Mouse (Mus musculus) cerebellum, adult 18-20 months (tissue): ENCODE data around the gene Cdrt4.
A peak's percentile ranks its signal among the peaks of the same experiment; 100 is the strongest.

ENCODE experiments used
- DNase-seq, 2 experiments: peaks; one replicate each; pipeline ENCODE4 v3.0.0; 2021

The Cdrt4 gene

DNA sequence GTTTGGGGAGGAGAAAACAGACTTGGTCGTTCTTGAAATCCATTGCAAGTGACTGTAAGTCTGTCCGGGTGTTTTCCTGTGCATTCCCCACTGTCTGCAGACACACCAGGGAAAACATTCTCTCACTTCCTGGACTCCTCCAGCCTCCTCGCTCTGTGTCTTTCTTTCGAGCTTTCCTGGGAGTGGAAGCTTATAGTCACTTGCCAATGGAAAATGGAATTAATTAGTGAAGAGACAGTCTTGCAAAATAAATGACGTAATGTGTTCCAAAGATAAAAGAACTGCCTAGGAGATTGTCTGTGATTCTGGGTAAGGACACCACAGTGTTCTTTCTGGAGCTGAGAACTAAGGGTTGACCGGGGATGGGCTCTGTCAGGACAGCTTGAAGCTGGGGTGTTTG is 7.5 kb upstream of the Cdrt4 start:
- DNase-seq: no peak

DNA sequence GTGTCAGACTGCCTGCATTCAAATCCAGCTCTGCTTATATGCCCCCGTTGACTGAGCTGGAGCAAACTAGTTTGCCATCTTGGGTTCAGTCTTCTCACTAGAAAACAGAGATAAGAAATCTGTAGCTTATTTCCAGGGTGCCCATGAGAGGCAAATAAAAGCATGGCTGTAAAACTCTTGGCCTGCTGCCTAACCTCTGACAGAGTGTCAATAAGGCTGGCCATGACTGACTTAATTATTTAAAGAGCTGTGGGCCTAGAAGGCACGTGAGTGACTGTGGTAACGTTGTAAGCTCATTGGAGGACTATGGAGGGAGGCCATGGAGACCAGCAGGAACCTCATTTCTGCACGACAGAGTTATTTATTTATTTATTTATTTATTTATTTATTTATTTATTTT is 5.5 kb upstream of the Cdrt4 start:
- no peak for DNase-seq

DNA sequence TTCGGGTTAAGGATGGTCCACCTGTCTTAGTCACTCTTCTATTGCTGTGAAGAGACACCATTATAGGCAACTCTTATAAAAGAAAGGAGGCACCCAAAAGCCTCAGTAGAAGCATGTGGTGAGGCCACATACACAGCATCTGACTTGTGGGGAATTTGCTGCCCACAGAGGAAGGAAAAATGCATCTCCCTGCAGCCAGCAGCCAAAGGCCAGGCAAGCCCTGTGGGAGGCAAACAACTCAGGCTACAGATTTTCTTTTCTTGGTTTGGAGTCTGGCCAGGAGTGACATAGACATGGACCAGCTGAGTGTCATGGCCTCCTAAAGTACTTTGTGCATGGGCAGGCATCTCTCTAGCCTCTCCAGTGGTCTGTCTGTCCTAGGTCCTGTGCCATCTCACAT is 1.4 kb upstream of the Cdrt4 start:
- DNase-seq: no peak

DNA sequence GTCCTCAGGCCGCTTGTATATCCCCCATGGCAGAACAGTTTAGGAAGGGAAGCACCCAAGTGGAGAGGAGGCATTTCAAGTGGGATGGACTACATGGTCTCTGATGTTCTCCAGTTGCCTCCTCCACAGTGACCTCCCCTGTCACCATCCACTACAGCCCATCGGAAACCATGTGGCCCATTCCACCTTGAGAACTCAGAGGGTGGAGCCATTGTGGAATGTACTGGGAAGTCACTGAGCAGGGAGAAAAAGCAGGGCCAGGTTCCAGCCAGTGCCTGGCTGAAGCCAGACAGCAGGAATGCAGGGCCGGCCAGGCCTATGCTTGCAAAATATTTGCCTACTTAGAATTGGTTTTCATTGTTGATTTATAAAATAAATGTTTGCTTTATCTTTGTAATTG is 3.8 kb downstream of the Cdrt4 start:
- DNase-seq: no peak

DNA sequence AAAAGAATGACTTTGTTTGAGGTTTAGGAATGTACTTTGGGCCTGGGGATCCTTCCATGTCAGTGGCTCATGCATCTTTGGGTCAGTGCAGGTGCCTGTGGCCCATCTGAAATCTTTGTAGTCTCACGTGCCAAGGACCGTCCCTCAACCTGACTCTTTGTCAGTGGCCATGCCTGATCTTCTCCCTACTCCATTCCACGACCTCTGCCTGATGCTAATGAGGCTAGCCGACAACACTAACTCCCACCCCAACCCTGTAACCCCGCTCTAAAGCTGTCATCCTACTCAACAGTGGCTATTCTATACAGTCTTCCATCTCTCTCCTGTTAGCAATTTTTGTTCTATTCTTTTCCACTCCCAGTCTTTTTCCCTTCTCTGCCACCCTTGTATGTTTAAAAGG is 4.2 kb downstream of the Cdrt4 start:
- DNase-seq: no peak

DNA sequence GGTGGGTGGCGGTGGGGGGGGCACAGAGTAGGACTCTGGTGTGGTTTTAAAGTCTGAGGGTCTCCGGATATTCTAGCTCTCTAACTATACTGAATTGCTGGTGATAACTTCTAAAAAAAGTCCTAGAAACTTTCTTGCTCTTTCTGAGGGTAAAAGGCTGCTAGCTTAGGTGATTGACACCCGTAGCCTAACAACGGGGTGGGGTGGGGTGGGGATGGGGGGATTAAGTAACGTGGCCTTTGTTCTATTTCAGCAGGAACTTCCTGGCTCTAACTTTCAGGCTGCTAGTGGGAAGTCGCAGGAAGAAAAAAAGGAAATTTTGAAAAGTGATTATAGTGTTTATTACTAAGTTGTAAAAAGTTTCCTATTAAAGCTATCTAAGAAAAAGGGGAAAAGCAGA is 4.8 kb downstream of the Cdrt4 start:
- no peak for DNase-seq

DNA sequence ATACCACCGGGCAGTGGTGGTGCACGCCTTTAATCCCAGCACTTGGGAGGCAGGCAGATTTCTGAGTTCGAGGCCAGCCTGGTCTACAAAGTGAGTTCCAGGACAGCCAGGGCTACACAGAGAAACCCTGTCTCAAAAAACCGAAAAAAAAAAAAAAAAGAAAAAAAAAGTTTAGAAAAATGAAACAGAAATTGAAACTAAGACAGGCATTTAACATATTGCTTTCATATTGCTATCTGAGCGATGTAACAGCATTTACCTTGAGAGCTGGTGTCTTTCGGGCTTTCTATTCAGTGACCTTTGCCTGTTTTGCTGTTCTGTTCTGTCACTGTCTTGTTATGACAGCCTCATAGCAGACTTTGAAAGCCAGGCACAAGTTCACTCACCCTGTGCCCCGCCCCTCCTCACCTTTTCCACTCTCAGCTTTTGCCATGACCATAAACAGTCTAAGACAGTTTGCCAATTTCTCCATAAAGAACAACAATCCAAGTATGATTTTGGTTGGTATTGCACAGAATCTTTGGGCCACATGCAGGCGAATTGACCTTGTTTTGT is 6.7 kb downstream of the Cdrt4 start:
- no peak for DNase-seq

DNA sequence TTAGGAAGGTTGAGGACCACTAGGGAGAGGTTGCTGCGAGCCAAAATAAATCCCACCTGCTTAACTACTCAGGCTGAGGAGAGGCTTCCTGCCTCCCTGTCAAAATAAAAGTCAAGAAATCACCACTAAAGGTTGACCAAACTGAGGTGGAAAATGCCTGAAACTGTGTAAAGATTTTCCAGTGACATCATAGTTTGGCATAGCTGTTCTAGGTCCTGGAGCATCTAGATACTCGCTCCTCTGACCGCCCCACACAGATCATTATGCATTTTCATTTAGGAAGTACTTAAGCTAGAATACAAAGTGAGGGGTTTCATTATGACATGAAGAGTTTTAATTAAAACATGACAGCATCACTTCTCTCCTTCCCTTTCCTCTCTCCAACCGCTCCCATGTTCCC is 12.3 kb downstream of the Cdrt4 start:
- no peak for DNase-seq

DNA sequence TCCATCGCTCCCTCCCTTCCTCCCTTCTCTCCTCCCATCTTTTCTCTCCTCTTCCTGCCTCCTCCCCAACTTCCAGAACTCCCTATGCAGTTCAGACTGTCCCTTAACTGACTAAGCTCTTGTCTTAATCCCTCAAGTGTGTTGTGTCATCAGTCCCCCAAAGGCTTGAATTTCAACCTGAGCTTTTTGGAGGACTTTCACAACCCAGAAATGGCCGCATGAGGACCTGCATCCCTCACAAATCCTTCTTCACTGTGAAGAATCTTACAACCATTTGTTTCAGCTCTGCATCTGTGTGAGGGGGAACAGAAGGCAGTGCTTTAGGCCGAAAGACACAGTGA is 15.4 kb downstream of the Cdrt4 start:
- no peak for DNase-seq

DNA sequence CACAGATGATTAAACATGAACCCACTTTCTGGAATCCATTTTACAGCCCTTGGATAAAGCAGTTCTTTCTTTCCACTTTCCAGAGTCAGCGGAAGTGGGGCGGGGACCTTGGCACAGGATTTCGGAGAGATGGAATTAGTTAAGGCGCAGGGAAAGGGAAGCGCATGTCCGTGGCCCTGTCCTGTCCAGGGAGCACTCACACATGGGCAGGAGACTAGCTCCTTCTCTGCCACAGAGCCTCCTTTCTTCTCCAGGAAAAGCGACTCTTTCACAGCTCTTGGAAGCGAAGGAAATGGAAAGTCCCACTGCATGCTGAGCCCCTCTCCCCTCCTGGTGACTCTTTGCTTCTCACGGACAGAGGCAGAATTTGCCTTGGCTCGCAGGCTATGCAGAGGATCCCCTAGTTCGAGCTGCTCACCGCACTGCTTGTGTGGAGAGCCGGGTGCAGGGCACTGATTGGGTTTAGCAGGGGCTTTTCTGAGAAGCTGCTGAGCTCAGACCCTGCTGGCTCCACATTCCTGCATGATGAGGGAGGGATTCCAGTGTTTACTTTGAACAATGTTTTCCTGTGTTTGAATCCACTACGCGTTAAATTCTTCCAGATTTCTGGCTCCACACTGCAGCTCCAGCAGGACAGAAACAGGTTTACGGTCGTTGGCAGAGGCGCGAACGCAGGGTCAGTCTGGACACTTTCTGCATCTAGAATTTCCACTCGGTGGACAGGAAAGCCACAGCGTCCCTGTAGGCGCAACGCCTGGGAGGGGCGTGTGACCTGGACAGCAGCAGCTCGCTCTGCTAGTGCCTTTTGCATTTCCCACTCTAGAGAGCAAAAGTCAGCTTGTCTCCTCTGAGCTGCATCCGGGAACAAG is 16.0 kb downstream of the Cdrt4 start:
- no peak for DNase-seq

DNA sequence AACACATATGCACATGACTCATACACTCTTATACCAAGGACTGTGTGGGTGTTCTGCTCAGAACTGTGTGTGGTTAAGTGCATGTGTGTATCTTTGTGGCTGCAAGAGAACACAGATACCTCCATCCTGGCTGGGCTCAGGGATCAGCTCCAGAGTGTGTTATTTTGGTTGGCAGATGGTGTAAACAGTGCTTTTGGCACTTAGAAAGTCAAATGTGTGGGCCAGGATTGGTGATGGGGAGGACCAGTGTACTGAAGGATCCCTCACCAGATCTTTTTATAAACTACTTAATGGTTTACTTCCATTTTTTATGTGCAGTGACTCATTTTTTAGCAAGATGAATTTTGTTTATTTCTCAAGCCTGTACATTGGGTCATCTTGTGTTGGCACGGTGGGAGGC is 26.2 kb downstream of the Cdrt4 start:
- DNase-seq: peak; percentile 27 to 30

DNA sequence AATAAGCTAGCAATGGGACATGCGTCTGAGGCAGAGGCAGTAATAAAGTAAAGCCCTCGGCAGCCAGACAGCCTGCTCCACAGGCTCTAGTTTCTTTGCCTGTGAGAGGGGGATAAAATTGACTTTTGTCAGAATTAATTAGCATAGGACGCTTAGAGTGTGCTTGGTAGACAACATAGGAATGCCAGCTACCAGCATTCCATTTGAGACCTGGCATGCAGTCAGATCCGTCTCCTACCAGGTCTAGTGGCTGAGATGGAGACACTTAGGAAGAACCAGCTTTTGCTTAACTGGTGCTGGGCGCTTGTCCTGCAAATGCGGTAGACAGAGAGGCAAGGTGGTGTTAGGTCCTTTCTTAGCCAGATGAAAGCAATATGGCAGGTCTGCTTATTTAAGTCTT is 27.9 kb downstream of the Cdrt4 start:
- peak in 1 of 2 experiments; percentile 10 for DNase-seq

DNA sequence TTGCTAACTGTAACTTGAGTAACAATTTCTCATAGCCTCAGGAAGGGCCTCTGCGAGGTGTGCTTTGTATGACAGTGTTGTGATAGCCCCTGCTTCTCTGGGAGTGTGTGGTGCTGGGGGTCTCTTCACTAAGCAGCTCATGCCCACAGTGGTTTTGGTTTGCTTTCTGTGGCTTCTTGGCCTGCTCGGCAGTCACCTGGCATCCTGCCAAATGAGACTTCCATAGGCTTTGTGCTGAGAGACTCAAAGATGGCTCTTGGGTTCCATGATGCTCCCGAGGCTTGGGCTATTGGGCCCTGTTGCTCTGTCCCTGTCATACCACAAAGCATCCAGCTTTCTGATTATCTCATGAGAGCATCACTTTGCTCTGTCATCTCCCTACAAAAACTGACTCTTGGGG is 30.7 kb downstream of the Cdrt4 start:
- DNase-seq: no peak

DNA sequence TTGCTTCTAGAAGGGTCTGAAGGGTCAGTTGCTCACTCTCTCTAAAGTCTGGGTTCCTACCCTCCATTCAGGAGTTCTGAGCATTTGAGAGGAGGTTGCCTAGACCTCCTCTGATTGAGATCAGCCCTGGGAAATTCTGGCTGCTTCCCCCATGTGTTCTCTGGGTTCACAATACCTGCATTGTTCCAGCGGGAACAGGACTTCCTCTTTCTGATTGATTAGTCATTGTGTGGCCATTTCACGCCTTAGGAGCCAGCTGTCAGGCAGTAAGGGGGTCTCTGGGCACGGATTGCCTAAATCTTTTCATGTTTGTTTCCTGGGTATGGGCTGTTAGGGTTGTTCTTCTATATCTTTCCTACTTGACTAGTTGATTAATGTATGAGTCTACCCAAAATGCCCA is 32.8 kb downstream of the Cdrt4 start:
- DNase-seq: no peak

DNA sequence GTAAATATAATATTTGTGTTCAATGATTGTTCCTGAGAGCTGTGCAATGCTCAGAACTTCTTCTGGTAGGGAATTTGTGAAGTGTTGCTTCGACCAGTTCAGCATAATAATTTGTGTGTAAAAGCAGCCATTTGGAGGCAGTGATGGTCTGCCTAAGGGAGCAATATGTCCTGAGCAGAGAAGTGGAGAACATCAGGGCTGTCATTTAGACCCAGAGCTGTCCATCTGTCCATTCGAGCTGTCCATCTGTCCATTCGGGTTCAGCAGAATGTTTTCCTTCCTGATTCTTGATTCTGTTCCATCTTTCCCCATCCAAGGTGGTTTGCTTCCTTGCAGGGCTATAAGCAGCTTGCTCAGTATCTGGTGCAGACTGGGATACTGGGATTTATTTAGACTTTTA is 33.4 kb downstream of the Cdrt4 start:
- DNase-seq: peak; percentile 30 to 32

DNA sequence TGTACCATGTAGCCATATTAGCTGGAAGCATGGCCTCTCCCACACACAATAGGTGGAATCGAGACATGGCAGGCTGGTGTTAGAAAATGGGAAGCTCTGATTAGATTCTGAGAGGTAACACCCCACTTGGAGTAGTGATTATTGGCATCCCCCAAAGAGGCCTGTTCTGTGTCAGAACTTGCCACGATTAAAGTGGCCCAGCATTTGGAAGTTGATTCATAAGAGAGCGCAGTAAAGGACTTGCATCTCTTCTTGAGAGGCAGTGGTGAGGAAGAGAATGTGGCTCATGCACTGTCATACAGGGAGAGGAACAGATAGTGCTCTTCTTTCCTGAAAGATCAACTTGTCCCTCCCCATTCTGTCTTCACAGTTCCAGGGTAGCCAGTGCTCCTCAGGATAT is 34.1 kb downstream of the Cdrt4 start:
- DNase-seq: no peak

DNA sequence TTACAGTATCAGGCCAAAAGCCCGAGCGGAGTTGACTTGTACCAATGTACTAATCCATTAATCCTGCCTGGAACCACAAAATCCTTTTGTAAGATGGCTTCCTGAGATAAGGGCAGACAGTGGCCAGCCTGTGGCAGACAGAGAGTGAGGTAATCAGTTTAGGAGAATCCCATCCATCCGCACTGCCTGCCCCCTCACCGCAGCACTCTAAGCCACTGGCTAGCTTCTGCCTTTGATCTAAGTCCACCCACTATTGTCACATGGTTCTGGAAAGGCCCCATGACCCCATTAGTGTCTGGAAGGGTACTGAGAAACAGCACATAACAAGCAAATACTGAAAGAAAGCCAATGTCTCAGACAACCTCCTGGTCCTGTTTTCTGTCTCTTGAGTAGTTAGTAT is 35.6 kb downstream of the Cdrt4 start:
- DNase-seq: no peak

DNA sequence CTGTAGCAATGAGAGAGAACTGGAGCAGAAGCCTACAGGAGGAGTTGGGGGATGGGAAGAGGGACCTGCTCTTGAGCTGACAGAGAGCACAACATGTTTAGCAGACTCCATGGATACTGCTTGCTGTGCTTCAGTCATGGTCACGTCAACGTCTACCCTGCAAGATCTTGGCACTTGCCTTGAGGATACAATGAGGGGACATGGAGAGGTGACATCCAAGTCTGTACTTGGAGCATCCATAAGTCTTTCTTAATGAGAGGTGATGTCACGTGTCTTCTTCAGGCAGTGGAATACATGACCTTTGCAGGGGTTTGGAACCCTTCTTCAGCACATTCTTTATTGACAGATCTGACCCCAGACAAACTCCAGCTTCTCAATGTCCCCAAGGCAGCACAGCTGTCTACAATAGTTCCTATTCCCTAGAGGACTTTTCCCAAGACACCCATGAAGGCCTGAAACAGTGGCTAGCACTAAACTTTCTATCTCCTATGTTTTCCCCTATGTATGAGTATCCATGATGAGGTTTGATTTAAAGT is 39.2 kb downstream of the Cdrt4 start:
- DNase-seq: no peak

DNA sequence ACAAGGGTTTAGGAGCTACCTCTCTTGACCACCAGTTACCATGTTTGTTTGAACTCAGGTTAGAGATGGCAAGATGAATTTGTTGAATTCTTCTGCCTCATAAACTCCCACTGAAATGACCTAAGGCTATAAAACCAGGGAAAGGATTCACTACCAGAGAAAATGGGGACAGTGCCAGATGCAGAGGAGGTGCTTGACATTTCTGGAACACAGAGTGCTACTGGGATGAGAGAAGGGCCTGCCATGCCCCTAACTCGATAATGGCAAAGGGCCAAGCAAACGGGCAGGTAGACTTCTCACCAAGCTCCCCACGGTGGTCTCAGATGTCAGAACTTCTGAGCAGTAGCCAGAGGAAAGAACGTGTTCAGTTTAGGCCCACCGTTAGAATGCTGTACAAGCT is 39.8 kb downstream of the Cdrt4 start:
- no peak for DNase-seq

DNA sequence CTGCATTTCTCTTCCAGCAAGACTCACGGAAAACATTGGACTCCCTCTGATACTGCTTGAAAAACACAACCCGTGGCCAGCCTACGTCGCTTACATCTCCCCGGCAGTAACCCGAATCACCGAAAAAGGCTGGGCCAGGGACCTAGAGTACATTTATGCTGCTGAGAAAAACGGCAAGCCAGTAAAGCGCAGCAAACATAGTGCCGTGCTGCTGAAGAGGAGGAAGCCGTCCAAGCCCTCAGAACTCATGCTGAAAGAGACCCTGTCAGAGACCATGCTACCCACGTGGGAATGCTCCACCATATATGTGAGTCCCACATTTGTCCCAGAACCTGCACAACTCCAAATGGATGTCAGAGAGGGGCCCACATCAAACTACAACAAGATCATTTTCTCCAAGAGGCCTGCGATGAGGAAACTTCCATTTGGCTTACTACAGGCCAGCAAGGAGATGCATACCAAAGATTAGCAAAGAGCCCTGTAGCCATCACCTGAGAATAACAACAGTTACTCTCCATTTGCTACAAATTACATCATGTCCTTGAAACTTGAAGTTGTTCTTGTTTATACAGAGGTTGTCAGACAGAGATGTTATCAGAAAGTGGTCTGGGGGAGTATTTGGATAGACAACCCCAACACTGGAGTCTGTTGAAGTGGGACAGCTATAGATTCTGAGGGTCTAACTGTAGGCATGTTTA is 41.7 kb downstream of the Cdrt4 start:
- DNase-seq: no peak

DNA sequence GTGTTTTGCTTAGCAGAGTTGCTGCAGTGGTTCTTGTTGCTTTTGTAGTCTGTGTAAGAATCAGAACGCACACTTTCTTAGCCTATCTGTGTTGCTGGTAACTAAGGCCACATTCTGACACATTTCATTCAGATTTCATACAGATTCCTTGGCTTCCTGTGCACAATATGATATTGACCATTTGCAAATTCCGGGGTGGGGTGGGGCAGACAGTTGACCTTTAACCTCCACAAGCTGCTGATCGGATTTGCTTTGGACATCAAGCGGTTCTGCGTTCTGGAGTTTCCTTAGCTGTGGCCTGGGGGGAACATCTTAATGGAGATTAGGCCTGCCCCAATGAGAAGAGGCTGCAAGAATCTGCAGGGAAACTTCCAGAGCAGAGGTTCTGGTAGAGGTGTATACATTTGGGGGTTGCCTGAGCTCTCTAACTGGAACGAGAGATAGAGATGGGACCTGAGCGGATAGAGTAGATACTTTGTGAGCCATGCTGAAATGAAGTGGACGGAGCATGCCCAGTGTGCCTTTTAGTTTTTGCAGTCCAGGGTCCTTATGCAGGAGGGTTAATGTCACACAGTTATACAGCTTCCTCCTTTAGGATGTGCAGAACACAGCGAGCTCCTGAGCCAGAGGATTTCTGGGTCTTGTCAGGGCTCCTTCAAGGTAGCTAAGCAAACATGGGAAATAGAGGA is 44.2 kb downstream of the Cdrt4 start:
- DNase-seq: no peak

DNA sequence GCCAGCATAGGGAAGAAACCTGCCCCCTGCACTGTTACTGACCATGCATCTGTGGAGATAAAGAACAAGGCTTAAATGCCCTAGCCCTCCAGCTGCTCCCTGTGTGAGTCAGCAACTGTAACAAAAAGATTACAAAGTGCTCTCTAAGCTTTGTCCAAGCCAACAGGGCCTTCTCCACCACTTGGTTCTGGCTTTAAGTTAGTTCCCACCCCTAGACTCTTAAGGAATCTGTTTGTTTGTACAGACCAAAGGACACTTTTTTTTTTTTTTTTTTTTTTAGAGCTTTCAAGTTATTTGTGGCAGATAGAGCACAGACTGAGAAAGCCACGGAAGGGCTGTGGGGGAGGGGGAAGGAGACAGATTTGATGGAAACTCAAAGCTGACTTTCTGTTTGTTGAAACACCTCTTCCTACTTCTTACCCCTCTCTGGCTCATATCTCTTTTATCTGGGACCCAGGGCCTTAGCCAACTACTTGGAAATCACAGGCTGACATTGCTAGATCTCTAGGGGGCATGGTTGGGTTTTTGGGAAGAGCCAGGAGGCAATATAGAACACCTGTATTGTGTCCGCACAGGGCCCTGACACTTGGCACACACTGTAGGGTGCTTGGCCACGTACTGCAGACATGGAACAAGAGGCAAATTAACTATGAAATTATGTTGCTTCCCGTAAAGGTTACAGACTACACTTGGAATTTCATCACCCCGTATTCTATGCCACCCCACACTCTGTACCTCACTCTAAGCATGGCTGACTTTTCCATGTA is 44.9 kb downstream of the Cdrt4 start:
- DNase-seq: no peak

DNA sequence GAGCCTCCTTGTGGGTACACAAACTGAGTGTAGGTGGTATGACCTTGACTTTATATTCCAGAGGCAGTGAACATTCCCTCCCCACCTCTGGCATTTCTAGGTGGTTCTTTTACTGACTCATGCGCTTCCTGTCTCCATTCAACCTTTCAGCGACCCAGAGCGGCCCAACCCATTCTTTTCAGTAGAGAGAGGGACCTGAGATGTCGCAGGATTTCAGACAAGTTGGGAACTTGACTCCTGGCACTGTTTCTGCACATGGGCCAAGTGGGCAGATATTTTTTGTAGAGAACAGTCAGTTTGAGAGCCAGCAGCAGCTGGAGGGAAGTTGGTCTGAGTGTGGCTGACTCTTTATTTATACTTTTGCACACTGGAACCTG is 45.5 kb downstream of the Cdrt4 start:
- no peak for DNase-seq
